Mouse (Mus musculus): ENCODE data around the gene Hdac9.

Hdac9 gene

DNA sequence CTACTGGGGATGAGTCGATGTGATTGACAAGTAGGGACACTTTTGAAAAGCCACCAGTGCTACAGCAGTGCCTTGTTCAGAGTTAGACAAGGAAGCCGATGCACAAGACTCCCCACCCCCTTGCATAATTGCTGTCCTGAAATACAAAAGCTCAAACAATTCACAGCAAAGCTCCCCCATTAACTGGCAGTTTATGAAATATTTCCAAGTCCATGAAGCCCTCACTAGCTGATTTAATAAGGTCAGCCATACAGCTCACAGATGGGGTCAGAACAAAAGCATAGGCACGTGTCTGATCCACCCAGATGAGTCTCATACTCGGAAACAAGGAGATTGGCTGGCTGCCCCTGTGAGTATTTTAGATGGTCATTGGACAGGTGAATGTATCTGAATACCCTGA lies 228.0 kb downstream of the Hdac9 start:
- DNase-seq = no peak

DNA sequence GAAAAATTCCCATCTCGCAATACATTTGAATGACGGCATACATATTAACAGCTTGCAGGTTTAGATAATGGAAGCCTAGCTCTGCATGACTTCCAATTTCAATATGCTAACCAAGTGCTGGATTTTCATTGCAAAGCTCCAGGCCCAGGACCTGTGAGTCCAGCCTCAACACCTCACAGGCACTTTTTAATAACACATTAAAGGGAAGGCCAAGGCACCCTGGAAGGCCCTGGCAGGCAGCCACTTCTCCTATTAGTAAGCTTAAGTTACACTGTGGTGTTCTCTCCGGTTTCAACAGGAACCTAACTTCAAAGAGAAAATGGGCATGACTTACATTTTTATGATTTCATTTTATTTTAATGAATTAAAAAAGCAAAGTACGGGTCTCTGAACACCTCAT lies 233.5 kb downstream of the Hdac9 start:
- no peak for DNase-seq

DNA sequence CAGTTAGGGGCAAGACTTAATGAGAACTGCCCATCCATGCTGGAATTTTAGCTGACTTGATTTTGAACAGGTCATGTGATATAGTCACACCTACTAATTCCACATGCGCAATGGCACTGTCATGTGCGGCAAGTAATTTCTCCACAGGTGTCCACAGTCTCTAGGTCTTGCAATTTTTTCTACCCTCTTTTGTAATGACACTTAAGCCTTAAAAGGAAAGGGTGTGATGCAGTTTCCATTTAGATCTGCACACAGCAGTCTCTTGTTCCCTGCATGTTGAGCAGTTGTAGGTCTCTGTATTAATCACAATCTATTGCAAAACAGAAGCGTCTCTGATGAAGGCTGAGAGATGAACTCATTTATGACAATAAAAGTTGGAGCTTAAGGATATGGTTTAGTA lies 234.2 kb downstream of the Hdac9 start:
- DNase-seq = no peak

DNA sequence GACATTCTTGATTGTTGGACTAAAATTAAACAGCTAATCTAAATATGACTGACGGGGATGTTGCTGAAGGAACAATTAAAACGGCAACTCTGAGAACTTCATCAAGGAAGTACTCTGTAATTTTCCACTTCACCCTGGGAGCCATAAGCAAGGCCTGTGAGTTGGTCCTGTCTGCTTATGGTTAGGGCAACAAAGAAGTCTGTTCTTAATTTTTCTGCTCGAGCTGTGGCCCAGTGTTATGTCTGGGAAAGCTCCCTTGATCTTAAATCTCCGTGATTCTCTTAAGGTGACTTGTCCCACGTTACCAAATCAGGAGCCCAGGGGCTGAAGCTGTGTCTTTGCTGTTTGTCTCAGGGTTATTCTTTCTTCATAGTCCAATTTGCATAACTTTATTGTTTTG lies 236.3 kb downstream of the Hdac9 start:
- no peak for DNase-seq

DNA sequence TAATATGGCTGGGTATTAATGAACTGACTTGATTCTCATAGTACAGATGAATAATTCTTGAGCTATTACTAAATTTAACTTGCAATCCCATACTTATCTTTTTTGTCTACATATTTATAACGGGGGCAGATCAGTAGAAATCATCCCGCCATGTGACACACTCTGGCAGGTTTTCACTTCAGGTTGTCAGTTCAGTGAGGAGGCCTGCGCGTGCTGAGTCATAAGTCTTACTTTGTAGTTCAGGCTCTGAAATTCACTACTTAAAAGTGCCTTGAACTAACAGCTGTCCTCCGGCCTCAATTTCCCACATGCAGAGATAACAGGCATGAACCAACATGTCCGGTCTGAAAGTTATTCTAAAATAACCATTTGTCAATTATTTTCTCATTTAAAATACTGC lies 239.8 kb downstream of the Hdac9 start:
- no peak for DNase-seq

DNA sequence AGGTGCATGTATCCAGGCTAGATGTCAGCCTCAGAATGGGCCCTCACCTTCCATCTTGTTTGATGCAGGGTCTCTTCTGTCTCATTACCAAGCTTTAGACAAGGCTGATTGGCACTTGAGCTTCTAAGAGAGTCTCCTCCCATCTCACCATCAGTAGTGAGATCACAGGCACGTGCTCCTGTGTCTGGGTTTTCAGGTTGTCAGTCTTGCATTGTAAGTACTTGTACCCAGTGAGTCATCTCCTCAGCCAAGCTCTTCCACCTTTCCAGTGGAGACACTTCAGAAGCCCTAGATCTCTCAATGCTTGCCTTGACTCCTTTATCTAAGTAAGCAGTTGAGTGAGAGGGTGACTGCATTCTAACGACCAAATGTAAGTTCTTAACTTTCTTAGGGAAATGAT lies 242.7 kb downstream of the Hdac9 start:
- DNase-seq = no peak

DNA sequence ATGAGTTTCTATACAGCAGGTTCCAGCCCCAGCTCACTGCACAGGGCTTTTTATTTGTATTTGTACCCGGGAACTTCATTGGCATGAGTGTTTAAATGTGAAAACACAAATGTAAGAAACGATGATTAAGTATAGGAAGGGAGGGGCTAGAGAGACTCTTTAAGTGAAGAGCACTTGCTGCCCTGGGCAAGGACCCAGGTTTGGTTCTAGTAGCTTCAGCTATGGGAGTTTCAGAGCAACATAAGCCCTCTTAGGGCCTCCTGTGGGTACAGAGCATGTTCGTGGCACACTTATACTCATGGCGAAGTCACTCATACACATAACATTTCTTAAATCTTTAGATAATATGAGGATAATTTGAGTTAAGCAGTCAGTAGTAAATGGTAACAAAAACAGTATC lies 243.4 kb downstream of the Hdac9 start:
- no peak for DNase-seq

DNA sequence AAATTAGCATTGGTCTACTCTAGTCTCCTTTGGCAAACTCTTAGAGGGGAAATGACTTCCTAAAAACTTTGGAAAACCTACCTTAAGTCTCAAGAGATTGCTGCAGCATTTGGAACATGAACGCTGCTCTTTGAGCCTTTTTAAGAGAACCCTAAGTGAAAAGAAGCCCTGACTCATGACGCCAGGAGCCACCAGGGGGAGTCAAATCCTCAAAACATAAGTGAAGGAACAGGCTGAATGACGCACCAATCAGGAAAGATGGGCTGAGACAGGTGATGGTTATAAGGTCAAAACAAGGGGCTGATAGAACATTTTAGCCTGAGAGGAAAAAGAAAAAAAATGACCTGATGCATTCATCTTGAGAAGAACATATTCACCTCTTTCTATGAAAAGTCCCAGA lies 252.1 kb downstream of the Hdac9 start:
- DNase-seq = peak; percentile 18 to 24

DNA sequence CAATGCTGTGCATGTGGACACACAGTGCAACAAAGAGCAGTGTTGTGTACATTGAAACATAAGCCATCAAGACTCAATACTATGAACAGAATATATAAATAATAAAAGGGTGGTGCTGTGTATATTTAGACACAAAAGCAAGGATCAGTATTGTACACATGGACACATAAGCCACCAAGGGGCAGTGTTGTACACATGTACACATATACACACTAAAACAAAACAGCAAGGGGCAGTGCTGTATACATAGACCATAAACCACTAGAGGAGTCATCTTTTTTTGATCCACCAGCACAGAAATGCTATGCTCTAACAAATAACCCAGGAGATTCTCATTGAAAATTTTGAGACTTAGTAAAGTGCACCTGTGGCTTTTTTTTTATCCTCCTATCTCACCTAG lies 255.5 kb downstream of the Hdac9 start:
- DNase-seq = no peak

DNA sequence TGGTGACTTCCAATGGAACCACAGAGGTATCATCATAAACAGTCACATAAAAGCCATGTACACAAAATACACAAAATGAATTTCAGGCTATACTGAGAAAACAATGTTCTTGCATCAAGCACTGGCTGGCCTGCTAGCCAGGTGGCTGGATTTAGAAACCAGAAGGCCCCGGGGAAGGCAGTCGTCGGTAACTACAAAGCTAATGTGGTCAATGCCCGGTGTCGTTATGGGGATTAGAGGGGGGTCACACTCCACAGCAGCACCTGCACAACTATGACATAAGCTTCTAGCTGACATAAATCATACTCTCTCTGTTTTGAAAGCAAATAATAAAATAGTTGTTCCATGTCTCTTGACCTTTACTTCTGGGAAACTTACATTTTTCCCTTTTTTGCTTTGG lies 256.9 kb downstream of the Hdac9 start:
- DNase-seq = no peak

DNA sequence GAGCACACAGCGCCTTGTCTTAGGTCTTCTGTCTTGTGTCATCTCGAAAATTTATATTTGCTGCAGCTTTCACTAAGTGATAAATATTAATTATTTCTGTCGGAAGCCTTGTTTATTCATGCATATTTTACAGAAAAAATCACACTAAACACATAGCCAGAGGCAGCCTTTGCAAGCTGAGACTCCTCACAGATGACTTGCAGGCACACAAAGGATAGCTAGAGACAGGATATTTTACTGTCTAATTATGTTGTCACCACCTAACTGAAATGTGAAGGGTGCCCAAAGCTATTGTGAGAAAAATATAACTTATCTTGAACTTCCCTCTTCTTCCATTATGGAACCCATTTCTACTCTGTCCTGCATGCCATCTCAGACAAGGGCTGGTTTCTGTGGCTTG lies 258.3 kb downstream of the Hdac9 start:
- DNase-seq = no peak

DNA sequence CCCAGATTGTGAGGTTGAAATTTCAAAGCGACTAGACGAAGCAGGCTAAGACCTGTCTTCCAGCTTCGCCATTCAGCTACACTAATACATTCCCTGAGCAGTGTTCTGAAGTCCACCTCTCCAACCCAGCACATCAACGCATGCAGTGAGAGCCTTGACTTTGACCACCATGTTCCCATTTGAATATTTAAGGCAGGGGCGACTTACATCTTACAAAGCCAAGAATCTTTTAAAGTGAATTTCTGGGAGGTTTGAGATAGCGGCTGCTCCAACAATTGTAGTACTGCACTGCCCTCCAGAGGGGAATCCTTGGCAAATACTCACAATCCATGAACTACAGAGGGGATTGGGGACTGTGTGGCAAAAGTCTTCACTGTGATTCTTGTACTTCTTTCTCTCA lies 258.8 kb downstream of the Hdac9 start:
- DNase-seq = no peak

DNA sequence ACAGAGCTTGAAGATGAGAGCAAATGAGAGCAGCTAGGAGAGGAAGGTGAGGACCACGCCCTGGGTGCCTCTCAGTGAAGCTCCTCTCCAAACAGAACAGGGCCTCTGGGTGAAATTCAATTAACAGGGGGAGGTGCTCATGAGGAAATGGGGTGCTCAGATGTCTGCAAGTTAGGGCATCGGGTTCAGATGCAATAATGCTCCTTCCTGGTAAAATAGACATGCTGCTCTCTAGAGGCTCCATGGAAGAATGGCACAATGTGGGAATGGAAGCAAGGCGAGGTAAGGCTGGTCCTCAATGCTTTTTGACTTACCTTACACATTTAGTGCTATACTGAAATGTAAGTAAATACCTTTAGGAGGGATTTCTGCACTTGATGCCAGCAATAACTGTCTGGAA lies 263.3 kb downstream of the Hdac9 start:
- no peak for DNase-seq

DNA sequence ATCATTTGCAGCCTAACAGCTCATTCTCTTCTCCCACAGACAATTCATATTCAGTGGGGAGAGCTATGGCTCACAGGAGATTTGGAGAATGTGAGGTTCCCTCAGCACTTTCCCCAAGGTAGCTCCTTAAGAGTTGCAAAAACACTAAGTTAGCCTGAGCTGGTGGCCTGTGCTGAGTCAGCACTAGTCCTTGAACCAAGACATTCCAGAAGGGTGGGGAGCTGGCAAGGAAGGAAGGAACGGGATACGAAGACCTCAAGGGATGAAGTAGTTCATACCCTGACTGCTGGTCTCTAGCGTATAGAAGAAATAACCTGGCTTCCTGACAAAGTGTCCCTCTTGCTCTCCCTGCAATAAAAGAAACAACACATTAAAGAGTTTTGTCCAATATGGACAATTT lies 268.1 kb downstream of the Hdac9 start:
- no peak for DNase-seq

DNA sequence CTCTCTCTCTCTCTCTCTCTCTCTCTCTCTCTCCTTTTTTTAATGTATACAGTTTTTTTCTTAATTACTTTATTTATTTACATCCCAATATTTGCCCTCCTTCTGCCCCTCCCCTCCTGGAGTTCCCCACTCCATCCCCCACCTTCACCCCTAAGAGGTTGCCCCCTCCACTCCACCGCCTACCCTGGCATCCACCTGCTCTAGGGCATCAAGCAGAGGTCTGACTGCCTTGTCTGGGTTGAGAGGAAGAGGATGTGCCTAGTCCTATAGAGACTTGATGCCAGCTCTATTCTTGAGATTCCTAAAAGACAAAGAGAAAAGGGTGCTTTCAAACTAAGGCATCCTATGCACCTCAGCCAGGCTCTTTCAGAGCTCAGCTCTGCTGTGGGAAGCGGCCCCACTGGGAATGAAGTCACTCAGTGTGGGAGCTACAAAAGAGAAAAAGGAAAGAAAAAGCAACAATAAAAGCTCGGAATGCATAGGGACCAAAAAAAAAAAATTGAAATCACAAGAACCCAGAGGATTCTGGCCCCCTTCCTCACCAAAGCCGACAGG lies 275.1 kb downstream of the Hdac9 start:
- DNase-seq = no peak

DNA sequence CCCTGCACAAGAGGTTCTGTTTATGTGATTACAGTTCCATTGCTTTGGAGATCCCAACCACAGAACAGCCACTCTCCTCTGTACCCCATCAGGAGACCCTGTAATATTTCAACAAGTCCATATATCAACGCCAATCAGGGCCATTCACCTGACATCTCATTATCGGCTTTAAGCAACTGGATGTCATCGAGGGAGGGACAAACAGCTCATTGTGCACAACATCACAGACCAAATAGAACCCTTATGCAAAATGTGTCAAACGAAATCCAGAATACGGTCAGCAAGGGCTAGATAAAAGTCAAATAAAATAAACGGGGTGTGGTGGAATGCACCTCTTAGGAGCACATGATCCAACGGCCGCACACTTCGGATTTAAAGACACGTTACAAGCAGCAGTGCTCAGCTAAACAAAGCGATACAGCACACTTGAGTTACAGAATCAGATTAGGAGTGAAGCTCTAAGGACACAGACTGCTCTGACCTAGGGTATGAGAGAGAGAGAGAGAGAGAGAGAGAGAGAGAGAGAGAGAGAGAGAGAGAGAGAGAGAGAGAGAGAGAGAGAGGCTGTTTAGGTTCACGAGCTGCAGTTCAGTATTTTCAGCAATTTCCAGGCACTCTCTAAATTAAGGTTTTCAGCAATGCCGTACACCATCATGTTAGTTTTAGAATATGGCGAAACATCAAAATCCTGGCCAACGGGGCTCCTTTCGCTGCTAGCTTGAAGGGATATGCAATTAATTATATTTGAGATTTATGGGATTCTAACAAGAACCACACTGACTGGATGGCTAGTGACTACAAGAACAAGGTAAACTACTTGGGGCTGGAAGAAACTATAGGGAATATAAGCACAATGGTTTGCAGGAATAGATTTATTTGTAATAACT lies 279.4 kb downstream of the Hdac9 start:
- no peak for DNase-seq

DNA sequence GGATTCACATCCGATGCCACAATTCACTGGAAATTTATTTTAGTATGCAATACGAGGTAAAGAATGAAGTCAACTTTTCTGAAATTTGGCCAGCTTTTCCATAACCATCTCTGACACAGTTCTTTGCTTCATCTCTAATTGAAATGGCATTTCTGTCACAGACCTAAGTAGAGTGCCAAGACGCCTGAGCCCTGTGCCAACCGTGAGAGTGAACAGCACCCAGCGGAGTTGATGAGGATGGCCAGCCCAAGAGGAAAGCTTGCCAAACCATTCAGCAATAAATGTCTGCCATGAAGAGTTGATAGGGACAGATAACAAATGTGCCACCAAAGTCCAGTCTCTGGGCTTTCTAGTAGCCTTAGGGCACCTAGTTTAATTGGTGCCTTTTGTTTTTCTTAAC lies 297.8 kb downstream of the Hdac9 start:
- DNase-seq = no peak

DNA sequence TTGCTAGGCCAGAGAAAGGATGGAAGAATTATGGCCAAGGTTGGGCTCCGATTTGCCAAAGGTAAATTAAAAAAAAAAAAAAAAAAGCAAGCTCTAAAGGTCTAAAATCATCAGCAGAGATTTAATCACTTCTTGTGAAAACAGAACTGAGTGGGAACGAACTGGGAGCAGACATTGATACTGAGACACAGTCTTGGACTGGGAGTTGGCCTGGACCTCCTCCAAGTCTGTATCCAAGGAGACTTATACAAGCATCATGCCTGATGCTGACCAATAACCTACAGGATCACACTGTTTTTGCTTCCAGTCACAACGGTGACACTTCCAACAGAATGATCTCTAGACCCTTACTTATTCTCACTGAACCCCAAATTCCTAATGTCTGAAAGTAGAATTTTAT lies 298.6 kb downstream of the Hdac9 start:
- DNase-seq = no peak

DNA sequence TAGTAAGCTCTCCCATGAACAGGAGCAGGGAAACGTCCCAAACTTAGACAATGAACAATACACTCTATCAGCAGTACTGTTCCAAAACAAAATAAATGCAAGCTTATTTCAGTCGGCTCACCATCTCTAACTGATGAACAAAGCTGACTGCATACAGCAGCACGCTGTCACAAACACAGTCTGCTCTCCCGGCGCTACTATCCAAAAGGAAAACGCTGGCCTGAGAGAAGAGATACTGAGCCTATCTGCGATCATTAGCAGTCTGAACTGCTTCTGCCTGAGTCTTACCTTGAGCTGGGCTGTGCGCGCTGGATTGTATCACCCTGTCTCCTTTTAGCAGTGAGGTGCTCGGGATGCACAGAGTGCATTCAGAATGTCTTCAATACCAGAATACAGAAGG lies 299.1 kb downstream of the Hdac9 start:
- DNase-seq = no peak

DNA sequence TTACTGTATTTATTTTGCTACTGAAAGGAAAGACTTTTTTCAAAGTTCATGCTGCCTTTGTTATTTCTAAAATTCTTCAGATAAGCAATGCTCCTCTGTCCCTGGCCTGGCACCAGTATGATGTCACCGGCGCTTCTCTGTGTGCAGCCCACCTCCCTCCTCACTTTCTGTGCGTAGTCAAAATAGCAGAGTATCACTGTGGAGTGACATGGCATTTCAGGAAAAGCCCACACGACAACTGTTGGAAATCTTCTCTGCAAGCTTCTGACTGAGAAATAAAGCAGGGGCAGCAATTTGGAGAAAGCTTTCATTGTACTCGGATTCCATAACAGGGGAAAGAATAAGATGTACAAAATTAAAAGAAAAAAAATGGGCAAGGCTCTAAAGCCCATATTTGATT lies 302.1 kb downstream of the Hdac9 start:
- no peak for DNase-seq

DNA sequence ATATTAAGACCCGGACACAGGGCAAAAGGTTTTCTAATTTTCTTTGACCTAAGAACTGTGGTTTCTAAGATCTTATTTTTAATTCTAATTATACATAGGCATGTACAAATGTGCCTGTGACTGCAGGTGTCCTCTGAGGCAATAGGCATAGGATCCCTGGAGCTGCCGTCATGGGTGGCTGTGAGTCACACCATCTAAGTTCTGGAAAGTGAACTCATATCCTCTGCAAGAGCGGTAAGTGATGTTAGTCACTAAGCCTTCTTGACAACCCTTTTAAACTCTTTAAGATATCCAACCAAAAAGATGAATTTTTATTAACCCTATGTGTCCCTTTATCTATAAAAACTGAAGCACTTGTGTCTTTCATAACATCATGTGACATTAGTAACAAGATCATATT lies 304.4 kb downstream of the Hdac9 start:
- no peak for DNase-seq

DNA sequence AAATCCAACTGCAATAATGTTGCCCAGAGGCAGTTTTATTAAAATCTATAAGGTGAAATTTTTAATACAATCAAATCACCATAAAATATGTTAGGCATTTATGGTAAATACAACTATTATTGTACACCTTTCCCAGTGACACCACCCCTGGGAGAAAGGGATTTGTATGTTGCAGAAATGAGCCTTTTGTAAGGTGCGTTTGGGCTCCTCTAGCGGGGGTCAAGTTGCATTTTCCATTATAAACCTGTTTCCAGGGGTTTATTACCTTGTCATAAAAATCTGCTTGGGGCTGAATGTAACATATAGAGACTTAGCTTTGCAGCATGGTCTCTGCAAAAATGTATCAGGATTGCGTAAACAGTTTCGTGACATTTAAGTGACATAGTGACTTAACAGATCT lies 312.4 kb downstream of the Hdac9 start:
- no peak for DNase-seq

DNA sequence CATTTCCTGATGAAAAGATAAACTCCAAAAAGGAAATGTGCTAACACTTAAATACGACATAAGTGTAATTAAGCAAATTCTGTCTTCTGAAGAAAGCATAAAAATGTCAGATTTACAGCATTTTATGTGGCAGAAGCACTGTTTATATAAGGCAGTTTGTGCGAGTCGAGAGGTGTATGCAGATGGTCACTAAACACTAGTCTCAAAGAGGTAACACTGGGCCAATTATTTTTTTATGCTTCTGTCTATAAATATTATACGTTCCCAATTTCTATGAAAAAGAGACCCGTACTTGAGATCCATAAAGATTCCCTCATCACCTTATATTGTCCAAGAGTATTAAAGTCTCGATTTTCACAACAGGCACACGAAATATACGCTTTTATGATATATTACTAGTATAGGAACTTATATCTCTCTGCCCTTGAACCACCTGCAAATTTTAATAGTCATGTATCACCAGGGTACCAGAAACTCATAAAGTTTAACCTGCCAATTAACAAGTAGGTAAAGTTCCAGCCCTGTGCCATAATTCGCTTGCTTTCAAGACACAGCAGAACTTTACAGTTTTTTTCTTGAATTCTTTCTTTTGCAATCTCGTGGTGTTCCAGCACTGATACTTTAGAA lies 322.6 kb downstream of the Hdac9 start:
- DNase-seq = no peak

DNA sequence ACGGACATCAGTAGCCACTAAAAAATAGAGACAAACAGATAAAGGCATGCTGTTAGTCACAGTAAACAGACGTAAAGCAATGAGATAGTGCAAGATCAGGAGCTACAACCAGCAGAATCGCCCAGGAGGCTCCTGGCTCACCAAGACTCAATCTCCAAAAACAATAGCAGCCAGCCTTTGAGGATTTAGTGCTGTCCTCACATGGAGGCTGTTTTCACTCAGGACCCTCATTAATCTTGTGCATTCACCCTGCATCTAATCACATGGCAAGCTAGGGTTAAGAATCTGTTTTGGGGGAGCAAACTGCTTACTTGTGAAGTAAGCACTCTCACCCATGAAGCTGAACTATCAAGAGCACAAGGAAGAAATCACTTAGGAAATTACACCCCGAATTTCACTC lies 329.7 kb downstream of the Hdac9 start:
- DNase-seq = no peak

DNA sequence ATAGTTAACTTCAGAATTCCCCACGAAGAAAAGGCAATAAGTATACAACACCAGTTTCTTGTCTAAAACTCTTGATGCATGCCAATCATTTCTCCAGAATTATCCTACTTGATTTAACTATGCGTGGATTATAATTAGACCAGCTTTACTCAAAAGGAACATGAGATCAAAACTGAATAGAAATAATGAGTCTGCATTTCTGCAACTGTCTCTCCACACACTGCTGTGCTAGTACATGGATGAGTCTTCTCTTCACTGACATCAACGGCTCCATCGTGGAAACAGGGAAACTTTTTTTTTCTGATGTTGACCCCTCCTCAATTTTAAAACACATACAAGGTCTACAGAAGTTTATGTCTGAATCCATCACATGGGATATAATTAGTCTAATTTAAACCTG lies 334.4 kb downstream of the Hdac9 start:
- no peak for DNase-seq
